Mouse (Mus musculus) myocyte (in vitro differentiated cells): ENCODE data around the gene Glipr1. TPM values are rescaled to one million over a fixed set of nuclear protein-coding genes. Genes with fewer than 3 reads are reported as not detected.

ENCODE experiments used
- H3K27me3 ChIP-seq: one replicate; pipeline ENCODE4 v1.6.1; 2011; ENCODE audit not compliant: control insufficient read depth, insufficient read depth, insufficient read length
- H3K36me3 ChIP-seq: one replicate; pipeline ENCODE4 v1.6.1; 2011; ENCODE audit not compliant: control insufficient read depth, insufficient read depth
- H3K4me2 ChIP-seq: one replicate; pipeline ENCODE4 v1.6.1; 2011; ENCODE audit warnings: low read depth, control low read depth
- H3K4me3 ChIP-seq: one replicate; pipeline ENCODE4 v1.5.1; 2011; ENCODE audit warnings: mild to moderate bottlenecking, control low read depth, moderate library complexity
- H3K79me2 ChIP-seq: one replicate; pipeline ENCODE4 v1.6.1; 2011; ENCODE audit not compliant: control insufficient read depth, insufficient read depth
- H3ac ChIP-seq: one replicate; pipeline ENCODE4 v1.6.1; 2011; ENCODE audit not compliant: control insufficient read depth, insufficient read length
- CEBPB ChIP-seq: IDR thresholded peaks from 2 replicates; pipeline ENCODE4 v1.6.1; 2011; ENCODE audit warnings: mild to moderate bottlenecking, moderate library complexity; ENCODE audit not compliant: poor library complexity, insufficient read depth, severe bottlenecking
- E2F4 ChIP-seq: IDR thresholded peaks from one replicate; pipeline ENCODE4 v1.6.1; 2011; ENCODE audit warnings: mild to moderate bottlenecking, control low read depth, moderate library complexity; ENCODE audit not compliant: insufficient read depth
- MAX ChIP-seq: IDR thresholded peaks from one replicate; pipeline ENCODE4 v1.6.1; 2011; ENCODE audit warnings: low read depth, mild to moderate bottlenecking, control low read depth
- MYOD1 ChIP-seq, 3 experiments: IDR thresholded peaks; one replicate each; pipeline ENCODE4 v1.6.1; 2011; ENCODE audit warnings: control low read depth in 2 of 3, low read depth in 2 of 3, mild to moderate bottlenecking in 2 of 3, moderate library complexity in 1 of 3; ENCODE audit not compliant: insufficient read length in 2 of 3, control insufficient read depth in 1 of 3
- MYOG ChIP-seq, 3 experiments: IDR thresholded peaks; one replicate each; pipeline ENCODE4 v1.6.1; 2011; ENCODE audit warnings: control low read depth in 2 of 3, low read depth in 2 of 3, mild to moderate bottlenecking in 2 of 3; ENCODE audit not compliant: insufficient read length in 2 of 3, control insufficient read depth in 1 of 3, insufficient read depth in 1 of 3
- POLR2A ChIP-seq: IDR thresholded peaks from one replicate; pipeline ENCODE4 v1.6.1; 2011; ENCODE audit warnings: low read depth, mild to moderate bottlenecking, control low read depth, moderate library complexity; ENCODE audit not compliant: insufficient read length
- POLR2AphosphoS2 ChIP-seq: IDR thresholded peaks from one replicate; pipeline ENCODE4 v1.6.1; 2011; ENCODE audit warnings: low read depth, control low read depth; ENCODE audit not compliant: insufficient read length
- REST ChIP-seq: IDR thresholded peaks from one replicate; pipeline ENCODE4 v1.6.1; 2011; ENCODE audit warnings: mild to moderate bottlenecking, control low read depth, moderate library complexity; ENCODE audit not compliant: insufficient read depth, insufficient read length
- SRF ChIP-seq: IDR thresholded peaks from one replicate; pipeline ENCODE4 v1.6.1; 2011; ENCODE audit warnings: low read depth; ENCODE audit not compliant: control insufficient read depth, insufficient read length
- TCF12 ChIP-seq: IDR thresholded peaks from one replicate; pipeline ENCODE4 v1.6.1; 2011; ENCODE audit warnings: mild to moderate bottlenecking, control low read depth; ENCODE audit not compliant: poor library complexity, insufficient read depth, severe bottlenecking
- TCF3 ChIP-seq: IDR thresholded peaks from one replicate; pipeline ENCODE4 v1.6.1; 2011; ENCODE audit warnings: low read depth, control low read depth; ENCODE audit not compliant: insufficient read length
- USF1 ChIP-seq: IDR thresholded peaks from one replicate; pipeline ENCODE4 v1.6.1; 2011; ENCODE audit warnings: low read depth, mild to moderate bottlenecking, control low read depth, moderate library complexity
- polyA plus RNA-seq: library from polyadenylated mRNA; unstranded; fragments of >200 nt; fragmentation: generic; extraction: Trizol; gene quantifications from one replicate; pipeline ENCODE4 v1.2.1, GENCODE M21; 2012; ENCODE audit warnings: missing spikeins

Glipr1 gene
- polyA plus RNA-seq, 1 experiment: 2.5 TPM

GRCm38 (mm10) chr10:111959353-111959752 is 43.1 kb downstream of the Glipr1 start:
- TF ChIP-seq E2F4: no peak
- no peak for TF ChIP-seq MYOD1 (IDR thresholded peaks at IDR 0.05; ENCODE audit: control insufficient read depth in 1 of 3, insufficient read length in 2 of 3, low read depth in 2 of 3)
- TF ChIP-seq USF1: no peak
- no peak for TF ChIP-seq MAX
- no peak for TF ChIP-seq SRF
- TF ChIP-seq MYOG (IDR thresholded peaks at IDR 0.05; ENCODE audit: control insufficient read depth in 1 of 3, insufficient read depth in 1 of 3, insufficient read length in 2 of 3, low read depth in 2 of 3): no peak
- no peak for TF ChIP-seq REST
- no peak for TF ChIP-seq POLR2AphosphoS2
- TF ChIP-seq TCF12: no peak
- TF ChIP-seq TCF3: no peak
- no peak for TF ChIP-seq POLR2A
- no peak for TF ChIP-seq CEBPB
- H3K4me3 ChIP-seq: no peak overlapping the region
- H3ac ChIP-seq: no peak overlapping the region
- no peaks in the 10 kb centered on the region for H3K27me3 ChIP-seq
- no peaks in the 10 kb centered on the region for H3K36me3 ChIP-seq
- no peaks in the 10 kb centered on the region for H3K79me2 ChIP-seq
- no peak overlapping the region for H3K4me2 ChIP-seq

- H3K36me3 ChIP-seq: no peaks in the 10 kb centered on the region
- H3K4me2 ChIP-seq: no peak overlapping the region
- H3K79me2 ChIP-seq: no peaks in the 10 kb centered on the region
- H3ac ChIP-seq: no peak overlapping the region
- H3K4me3 ChIP-seq: no peak overlapping the region
- TF ChIP-seq REST (no peak), MAX (no peak), CEBPB (no peak), TCF12 (no peak), SRF (no peak), MYOD1 (IDR thresholded peaks at IDR 0.05; ENCODE audit: control insufficient read depth in 1 of 3, insufficient read length in 2 of 3, low read depth in 2 of 3) (no peak), POLR2A (no peak), MYOG (IDR thresholded peaks at IDR 0.05; ENCODE audit: control insufficient read depth in 1 of 3, insufficient read depth in 1 of 3, insufficient read length in 2 of 3, low read depth in 2 of 3) (no peak), E2F4 (no peak), POLR2AphosphoS2 (no peak), TCF3 (no peak), USF1 (no peak)
- H3K27me3 ChIP-seq: no peaks in the 10 kb centered on the region
These were observed 44.4 kb downstream of the Glipr1 start for GRCm38 (mm10) chr10:111958046-111958421.

GRCm38 (mm10) chr10:111957271-111958045 is 45.0 kb downstream of the Glipr1 start:
- Histone ChIP-seq H3ac (no peak overlapping the region), H3K79me2 (no peaks in the 10 kb centered on the region), H3K4me3 (no peak overlapping the region), H3K4me2 (no peak overlapping the region), H3K27me3 (no peaks in the 10 kb centered on the region), H3K36me3 (no peaks in the 10 kb centered on the region)
- TF ChIP-seq E2F4 (no peak), TCF3 (no peak), POLR2A (no peak), SRF (no peak), USF1 (no peak), MYOG (IDR thresholded peaks at IDR 0.05; ENCODE audit: control insufficient read depth in 1 of 3, insufficient read depth in 1 of 3, insufficient read length in 2 of 3, low read depth in 2 of 3) (no peak)

GRCm38 (mm10) chr10:111955836-111956235 is 46.6 kb downstream of the Glipr1 start:
- Histone ChIP-seq H3ac (no peak overlapping the region), H3K27me3 (no peaks in the 10 kb centered on the region), H3K4me3 (no peak overlapping the region), H3K79me2 (no peaks in the 10 kb centered on the region), H3K4me2 (no peak overlapping the region), H3K36me3 (no peaks in the 10 kb centered on the region)
- TF ChIP-seq MYOD1 (IDR thresholded peaks at IDR 0.05; ENCODE audit: control insufficient read depth in 1 of 3, insufficient read length in 2 of 3, low read depth in 2 of 3) (no peak), CEBPB (no peak), POLR2AphosphoS2 (no peak), TCF12 (no peak), SRF (no peak), MAX (no peak), USF1 (no peak), E2F4 (no peak), POLR2A (no peak), REST (no peak), TCF3 (no peak), MYOG (IDR thresholded peaks at IDR 0.05; ENCODE audit: control insufficient read depth in 1 of 3, insufficient read depth in 1 of 3, insufficient read length in 2 of 3, low read depth in 2 of 3) (no peak)
